Mouse (Mus musculus) cerebellum, adult 2 months (tissue): Measurements from ENCODE around the gene Trim13. TPM values are rescaled to one million over a fixed set of nuclear protein-coding genes. Genes with fewer than 3 reads are reported as not detected.
"Not testable (repeated sequence)": the region's sequence is repeated elsewhere in the genome, so short reads cannot be mapped to it uniquely, and the experiment has no call there.

Experiments used
- DNase-seq, 2 experiments: peaks; one replicate each; pipeline ENCODE4 v3.0.0; 2021
- H3K27ac ChIP-seq: fragments of 200-500 bp; 2 replicates; pipeline ENCODE4 v1.5.1; 2012; ENCODE audit warnings: low read length, control low read depth, inconsistent platforms; ENCODE audit not compliant: insufficient read depth
- H3K27me3 ChIP-seq: fragments of 200-500 bp; 2 replicates; pipeline ENCODE4 v1.6.1; 2012; ENCODE audit warnings: inconsistent platforms, mild to moderate bottlenecking, low read length, moderate library complexity; ENCODE audit not compliant: control insufficient read depth, insufficient read depth
- H3K4me1 ChIP-seq: fragments of 200-500 bp; 2 replicates; pipeline ENCODE4 v1.6.1; 2011; ENCODE audit warnings: low read length; ENCODE audit not compliant: control insufficient read depth, insufficient read depth
- H3K4me3 ChIP-seq: fragments of 200-500 bp; replicated peaks from 2 replicates; pipeline ENCODE3; 2011; ENCODE audit warnings: mild to moderate bottlenecking, low read depth, low read length, control low read depth; ENCODE audit not compliant: insufficient read depth
- CTCF ChIP-seq: fragments of 200-500 bp; IDR thresholded peaks from 2 replicates; pipeline ENCODE4 v1.5.1; 2011; ENCODE audit warnings: low read depth, mild to moderate bottlenecking, control low read depth, low read length, moderate library complexity, borderline replicate concordance; ENCODE audit not compliant: insufficient read depth
- POLR2A ChIP-seq: fragments of 200-500 bp; IDR thresholded peaks from 2 replicates; pipeline ENCODE4 v1.6.1; 2011; ENCODE audit warnings: low read length, control low read depth, borderline replicate concordance; ENCODE audit not compliant: insufficient read depth
- WGBS: fragments of 180-500 bp; shearing (Covaris S2); methylation state at CpG from one replicate; pipeline ENCODE4 v1.1.7; 2018; 5-methylcytosine and 5-hydroxymethylcytosine counted together
- polyA plus RNA-seq: library from polyadenylated mRNA; depleted of rRNA; stranded (reverse); fragments of >200 nt; gene quantifications from 2 replicates; pipeline ENCODE4 v1.2.3, GENCODE M21; 2012

Trim13 gene
- polyA plus RNA-seq, 1 experiment, result 16.7 TPM

- no peaks in the 10 kb centered on the region for H3K27me3 ChIP-seq
- H3K4me3 ChIP-seq, result no peak overlapping the region
- DNase-seq, result no peak
- H3K4me1 ChIP-seq, result peaks cover 3% of the 10 kb centered on the region
- TF ChIP-seq POLR2A (no peak), CTCF (no peak)
- 74% methylated on average over 8 of the region's 8 CpGs for WGBS
- H3K27ac ChIP-seq, result peak overlapping the region; percentile 56; the same call in 1 of the 2 replicates
These were observed 5.2 kb downstream of the Trim13 start for GRCm38 (mm10) chr14:61603069-61603755.

GRCm38 (mm10) chr14:61604081-61604480, 6.0 kb downstream of the Trim13 start:
- 92% methylated on average over 3 of the region's 3 CpGs for WGBS
- no peak overlapping the region for H3K27ac ChIP-seq
- no peaks in the 10 kb centered on the region for H3K27me3 ChIP-seq
- no peak for DNase-seq
- no peak overlapping the region for H3K4me3 ChIP-seq
- TF ChIP-seq CTCF, result no peak
- no peak for TF ChIP-seq POLR2A
- H3K4me1 ChIP-seq, result peaks cover 3% of the 10 kb centered on the region

GRCm38 (mm10) chr14:61606088-61606487, 8.0 kb downstream of the Trim13 start:
- H3K27ac ChIP-seq, result not testable (repeated sequence)
- WGBS, result 84% methylated on average over 2 of the region's 2 CpGs

DNA sequence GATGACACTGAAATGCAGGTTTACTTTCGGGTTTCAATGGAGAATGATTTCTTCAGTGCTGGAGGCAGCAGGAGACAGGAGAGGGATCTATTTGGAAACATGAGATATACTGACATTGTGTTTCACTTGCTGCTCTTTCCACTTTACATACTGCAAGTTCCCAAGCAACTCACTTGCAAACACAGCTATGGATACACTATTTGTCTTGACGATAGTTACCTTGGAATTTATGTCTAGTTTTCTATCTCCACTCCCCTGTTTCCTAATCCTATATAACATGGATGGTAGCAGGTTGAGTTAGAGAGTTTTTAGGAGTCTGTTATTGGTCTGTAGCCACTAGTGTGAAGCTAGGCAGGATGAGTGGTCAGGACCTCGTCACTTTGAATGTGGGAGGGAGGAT, 9.1 kb downstream of the Trim13 start, which contains the start of gene Kcnrg:
Gene Kcnrg, plus strand, starts transcription at position 301 of the 400 bp plus-strand sequence.
- TF ChIP-seq POLR2A (no peak), CTCF (no peak)
- no peak within 1 kb of the TSS for H3K27ac ChIP-seq
- H3K27me3 ChIP-seq, result no peaks in the 10 kb centered on the region
- no peak within 1 kb of the TSS for H3K4me3 ChIP-seq
- no peaks in the 10 kb centered on the region for H3K4me1 ChIP-seq
- DNase-seq, result no peak
- 87% methylated on average over 3 of the region's 3 CpGs for WGBS

More at GRCm38 (mm10) chr14:61606088-61606487, 8.0 kb downstream of the Trim13 start:
- not testable (repeated sequence) for H3K27me3 ChIP-seq, DNase-seq, H3K4me3 ChIP-seq, H3K4me1 ChIP-seq

- WGBS, result 94% methylated on average over 5 of the region's 5 CpGs
- no peak for DNase-seq
- Histone ChIP-seq H3K4me1 (no peaks in the 10 kb centered on the region), H3K27ac (no peak overlapping the region), H3K4me3 (no peak overlapping the region), H3K27me3 (no peaks in the 10 kb centered on the region)
- TF ChIP-seq CTCF, result no peak
- TF ChIP-seq POLR2A, result no peak
These were observed 13.7 kb downstream of the Trim13 start for GRCm38 (mm10) chr14:61611766-61612165.

DNA sequence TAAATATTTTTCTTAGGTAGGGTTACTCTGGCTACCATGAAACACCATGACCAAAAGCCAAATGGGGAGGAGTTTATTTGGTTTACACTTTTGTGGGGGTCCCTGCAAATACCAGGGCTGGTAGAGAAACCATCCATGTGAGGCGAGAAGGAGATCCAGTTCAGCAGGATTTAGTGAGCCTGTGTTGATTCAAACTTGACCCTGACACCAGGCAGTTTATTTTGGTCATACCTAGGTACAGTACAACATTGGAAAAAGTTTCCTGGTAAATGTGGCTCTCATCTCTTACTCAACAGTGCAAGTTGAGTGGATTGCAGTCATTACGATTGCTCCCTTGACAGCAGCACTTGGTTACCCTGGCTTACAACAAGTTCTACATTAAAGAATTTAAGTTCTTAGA, 15.3 kb downstream of the Trim13 start:
- H3K4me3 ChIP-seq, result no peak overlapping the region
- WGBS, result 95% methylated on average over 2 of the region's 2 CpGs

GRCm38 (mm10) chr14:61620371-61620770, 22.3 kb downstream of the Trim13 start:
- DNase-seq, result no peak
- Histone ChIP-seq H3K4me1 (no peaks in the 10 kb centered on the region), H3K27me3 (no peaks in the 10 kb centered on the region), H3K27ac (no peak overlapping the region), H3K4me3 (no peak overlapping the region)
- WGBS, result 88% methylated on average over 2 of the region's 2 CpGs
- TF ChIP-seq POLR2A, result no peak

More for the DNA sequence above, 15.3 kb downstream of the Trim13 start:
- no peak for DNase-seq
- Histone ChIP-seq H3K27ac (no peak overlapping the region), H3K4me1 (no peaks in the 10 kb centered on the region), H3K27me3 (no peaks in the 10 kb centered on the region)
- no peak for TF ChIP-seq CTCF
- TF ChIP-seq POLR2A, result no peak

GRCm38 (mm10) chr14:61635969-61636368, 37.9 kb downstream of the Trim13 start:
- TF ChIP-seq POLR2A (no peak), CTCF (no peak)
- Histone ChIP-seq H3K27ac (no peak overlapping the region), H3K4me3 (no peak overlapping the region), H3K27me3 (no peaks in the 10 kb centered on the region), H3K4me1 (no peaks in the 10 kb centered on the region)
- DNase-seq, result no peak
